Mouse (Mus musculus): ENCODE data around the gene Sbds.

GRCm38 (mm10) chr5:130256678-130257271 lies 1.4 kb upstream of the Sbds start:
- TF ChIP-seq POLR2A (IDR thresholded peaks at IDR 0.05; ENCODE audit: control insufficient read depth, extremely low read depth, insufficient read depth, low read length, poor library complexity) (peak; percentile 63), CTCF (IDR thresholded peaks at IDR 0.05; ENCODE audit: borderline replicate concordance, control insufficient read depth, extremely low read depth, insufficient read depth, low read length, poor library complexity) (no peak)

Data from thymus, adult 2 months (tissue).